Mouse (Mus musculus) neural tube, embryonic 13.5 days (tissue): ENCODE results near the gene Gjc1. TPM values are rescaled to one million over a fixed set of nuclear protein-coding genes. Genes with fewer than 3 reads are reported as not detected.

Experiments used
- ATAC-seq: fragments of 200-750 bp; cut with Nextera tagmentation; 2 replicates; pipeline ENCODE4 v1.8.0; 2017; ENCODE audit warnings: low read depth, mild to moderate bottlenecking, moderate TSS enrichment, moderate library complexity
- H3K27ac ChIP-seq: fragments of 300-500 bp; sonication (generic); replicated peaks from 2 replicates; pipeline ENCODE4 v1.5.1; 2015; ENCODE audit warnings: moderate library complexity, mild to moderate bottlenecking, inconsistent platforms
- H3K27me3 ChIP-seq: fragments of 300-500 bp; sonication (generic); 2 replicates; pipeline ENCODE4 v1.6.1; 2015; ENCODE audit warnings: mild to moderate bottlenecking, inconsistent platforms
- H3K36me3 ChIP-seq: fragments of 300-500 bp; sonication (generic); 2 replicates; pipeline ENCODE4 v1.6.1; 2015; ENCODE audit warnings: mild to moderate bottlenecking, inconsistent platforms
- H3K4me1 ChIP-seq: fragments of 300-500 bp; sonication (generic); replicated peaks from 2 replicates; pipeline ENCODE4 v1.6.1; 2015; ENCODE audit warnings: inconsistent platforms
- H3K4me2 ChIP-seq: fragments of 300-500 bp; sonication (generic); 2 replicates; pipeline ENCODE4 v1.6.1; 2015; ENCODE audit warnings: inconsistent platforms, mild to moderate bottlenecking, moderate library complexity
- H3K4me3 ChIP-seq: fragments of 300-500 bp; sonication (generic); 2 replicates; pipeline ENCODE4 v1.5.1; 2015; ENCODE audit warnings: mild to moderate bottlenecking, inconsistent platforms
- H3K9ac ChIP-seq: fragments of 300-500 bp; sonication (generic); 2 replicates; pipeline ENCODE4 v1.6.1; 2015; ENCODE audit warnings: moderate library complexity, mild to moderate bottlenecking, inconsistent platforms
- H3K9me3 ChIP-seq: fragments of 300-500 bp; sonication (generic); 2 replicates; pipeline ENCODE4 v1.6.1; 2016; ENCODE audit warnings: inconsistent platforms
- WGBS: fragments of 180-500 bp; shearing (Covaris S2); methylation state at CpG from one replicate; pipeline ENCODE4 v1.1.7; 2015; 5-methylcytosine and 5-hydroxymethylcytosine counted together
- polyA plus RNA-seq: library from polyadenylated mRNA; unstranded; fragments of >200 nt; fragmentation: Nextera tagmentation; extraction: Ambion mirVana; gene quantifications from 2 replicates; pipeline ENCODE4 v1.2.1, GENCODE M21; 2015

Gene Gjc1
- polyA plus RNA-seq, 1 experiment from 2014 or later, result 38.2 TPM

DNA sequence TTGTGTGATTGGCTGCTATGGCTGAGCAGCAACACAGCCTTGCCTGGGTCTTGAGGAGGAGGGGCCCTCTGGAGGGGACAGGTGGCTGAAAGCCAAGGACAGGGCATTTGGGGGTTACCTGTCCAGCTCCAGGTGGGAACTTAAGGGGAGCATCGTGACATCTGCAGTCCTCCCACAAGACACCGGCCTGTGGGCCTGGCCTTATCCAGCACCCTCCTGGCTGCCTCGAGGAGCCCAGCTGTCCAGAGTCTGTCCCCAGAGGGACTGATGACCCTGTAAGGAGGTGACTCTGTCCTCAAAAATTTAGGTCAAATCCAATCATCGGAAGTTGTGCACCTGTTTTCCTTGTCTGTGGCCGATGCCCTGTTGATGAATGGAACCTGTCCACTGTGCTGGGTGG is 54.1 kb downstream of the Gjc1 start:
- Histone ChIP-seq H3K36me3 (no peaks in the 10 kb centered on the region), H3K4me1 (peaks cover 39% of the 10 kb centered on the region), H3K4me2 (no peak overlapping the region), H3K4me3 (no peak overlapping the region), H3K27ac (no peak overlapping the region), H3K9me3 (no peaks in the 10 kb centered on the region), H3K27me3 (peaks cover 8% of the 10 kb centered on the region), H3K9ac (no peak overlapping the region)
- 83% methylated on average over 5 of the region's 5 CpGs for WGBS
- no peak for ATAC-seq

DNA sequence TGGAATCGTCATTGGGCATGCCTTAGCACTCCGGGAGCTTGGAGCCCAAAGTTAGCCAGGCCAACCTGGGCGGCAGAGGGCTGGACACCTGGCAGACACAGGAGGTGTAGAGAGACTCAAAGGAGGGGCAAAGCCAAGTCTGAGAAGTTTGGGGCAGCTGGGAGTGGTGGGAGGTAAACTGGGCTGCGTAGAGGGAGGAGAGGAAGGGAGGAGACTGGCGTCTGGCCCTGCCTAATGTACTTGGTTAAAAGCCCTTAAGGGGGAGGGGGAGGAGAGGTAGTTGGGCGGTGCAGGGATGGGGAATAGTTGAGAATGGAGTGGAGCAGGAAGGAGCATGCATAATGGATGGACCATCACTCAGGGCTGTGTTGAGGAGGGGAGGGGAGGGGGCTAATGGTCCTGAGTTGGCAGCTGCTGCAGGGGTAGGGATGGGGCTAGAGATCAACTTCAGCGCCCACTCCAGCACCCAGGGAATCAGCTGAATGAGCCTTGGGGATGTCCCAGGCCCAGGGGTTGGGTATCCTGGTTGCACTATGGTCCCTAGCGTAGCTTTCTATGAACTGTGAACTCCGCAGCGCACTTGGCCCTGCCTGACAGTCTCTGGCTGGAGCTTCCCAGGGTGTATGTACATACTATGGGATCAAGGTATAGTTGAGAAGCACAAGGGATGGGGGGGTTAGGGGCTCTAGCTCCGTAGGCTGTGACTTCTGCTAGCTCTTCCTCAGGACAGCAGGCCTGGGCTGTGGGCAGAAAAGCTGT is 56.3 kb downstream of the Gjc1 start:
- WGBS, result 46% methylated on average over 11 of the region's 11 CpGs
- Histone ChIP-seq H3K9me3 (no peaks in the 10 kb centered on the region), H3K9ac (no peak overlapping the region), H3K4me3 (peak overlapping the region; percentile 72; the same call in 1 of the 2 replicates), H3K27me3 (peaks cover 13% of the 10 kb centered on the region), H3K4me1 (peaks cover 33% of the 10 kb centered on the region), H3K27ac (peak overlapping the region; percentile 46; the same call in 1 of the 2 replicates), H3K4me2 (peak overlapping the region; percentile 96), H3K36me3 (no peaks in the 10 kb centered on the region)
- no peak for ATAC-seq

DNA sequence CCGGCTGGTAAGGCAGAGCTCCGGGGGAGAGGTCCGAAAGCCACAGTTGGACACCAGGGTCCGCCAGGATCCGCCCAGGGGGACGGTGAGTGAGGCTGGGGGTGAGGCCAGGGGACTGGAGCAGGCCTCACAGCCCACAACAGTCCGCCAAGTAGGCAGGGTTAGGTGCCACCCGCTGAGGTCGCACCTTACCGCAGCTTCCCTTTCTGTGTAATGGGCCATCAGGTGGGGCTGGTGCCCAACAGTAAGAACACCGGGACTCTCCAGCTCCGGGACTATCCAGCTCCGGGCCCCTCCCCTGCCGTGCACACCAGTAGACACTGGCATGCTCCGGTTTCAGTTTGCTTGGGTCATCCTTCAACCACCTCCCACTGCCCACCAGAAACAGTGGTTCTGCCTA is 57.3 kb downstream of the Gjc1 start:
- peak; percentile 30 for ATAC-seq
- Histone ChIP-seq H3K4me3 (peak overlapping the region; percentile 72), H3K27ac (peak overlapping the region; percentile 87), H3K4me2 (peak overlapping the region; percentile 96), H3K9me3 (no peaks in the 10 kb centered on the region), H3K4me1 (peaks cover 29% of the 10 kb centered on the region), H3K27me3 (peaks cover 13% of the 10 kb centered on the region), H3K9ac (peak overlapping the region; percentile 94), H3K36me3 (no peaks in the 10 kb centered on the region)
- WGBS, result 7% methylated on average over 15 of the region's 15 CpGs

DNA sequence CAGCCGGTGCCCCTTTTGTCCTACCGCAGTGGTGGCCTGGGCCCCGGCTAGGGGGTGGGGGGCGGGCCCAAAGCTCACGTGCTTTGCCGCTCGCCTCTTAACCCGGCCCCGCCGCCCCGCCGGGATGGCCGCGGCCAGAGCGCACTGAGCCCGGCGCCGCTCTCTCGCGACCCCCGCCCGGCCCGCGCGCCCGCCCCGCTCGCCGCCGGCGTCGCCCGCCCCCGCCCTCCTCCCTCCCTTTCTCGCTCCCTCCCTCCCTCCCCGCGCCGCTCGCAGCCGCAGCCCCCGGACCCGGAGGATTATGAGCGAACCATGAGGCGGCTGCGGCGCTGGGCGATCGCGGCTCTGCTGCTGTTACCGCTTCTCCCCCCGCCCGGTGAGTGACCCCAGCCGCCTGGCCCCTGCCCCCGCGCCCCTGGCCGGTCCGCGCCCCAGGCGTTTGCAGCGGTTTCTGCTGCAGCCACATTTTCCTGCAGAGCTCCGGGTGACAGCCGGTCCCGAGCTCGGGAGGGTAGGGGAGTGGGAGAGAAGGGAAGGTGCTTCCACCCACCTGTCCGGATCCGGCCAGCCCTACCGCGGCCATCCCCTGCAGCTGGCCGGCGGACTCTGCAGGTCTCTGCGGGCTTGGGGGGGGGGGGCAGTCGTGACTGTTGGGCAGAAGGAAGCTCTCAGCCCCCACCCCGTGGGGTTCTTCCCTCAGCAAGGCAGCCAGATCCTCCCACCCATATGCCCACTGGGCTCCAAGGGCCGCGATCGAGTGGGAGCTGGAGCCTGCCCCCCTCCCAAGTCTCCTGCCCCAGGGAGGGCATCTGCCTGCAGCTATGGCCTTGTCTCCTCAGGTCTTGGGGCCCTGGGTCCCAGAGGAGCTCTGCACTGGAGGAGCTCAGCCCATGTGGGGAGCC is 57.9 kb downstream of the Gjc1 start, which contains the start of gene Adam11:
Adam11 (plus strand) TSS at position 131 of the 902 bp plus-strand sequence.
- Histone ChIP-seq H3K4me3 (peak within 1 kb of the TSS; percentile 72), H3K9ac (peak within 1 kb of the TSS; percentile 94), H3K36me3 (no peaks in the 10 kb centered on the region), H3K27ac (peak within 1 kb of the TSS; percentile 87), H3K4me2 (peak within 1 kb of the TSS; percentile 96), H3K4me1 (peaks cover 26% of the 10 kb centered on the region), H3K27me3 (peaks cover 13% of the 10 kb centered on the region), H3K9me3 (no peaks in the 10 kb centered on the region)
- ATAC-seq, result peak; percentile 55; the same call in 1 of the 2 replicates
- WGBS, result under 1% methylated on average over 40 of the region's 76 CpGs

DNA sequence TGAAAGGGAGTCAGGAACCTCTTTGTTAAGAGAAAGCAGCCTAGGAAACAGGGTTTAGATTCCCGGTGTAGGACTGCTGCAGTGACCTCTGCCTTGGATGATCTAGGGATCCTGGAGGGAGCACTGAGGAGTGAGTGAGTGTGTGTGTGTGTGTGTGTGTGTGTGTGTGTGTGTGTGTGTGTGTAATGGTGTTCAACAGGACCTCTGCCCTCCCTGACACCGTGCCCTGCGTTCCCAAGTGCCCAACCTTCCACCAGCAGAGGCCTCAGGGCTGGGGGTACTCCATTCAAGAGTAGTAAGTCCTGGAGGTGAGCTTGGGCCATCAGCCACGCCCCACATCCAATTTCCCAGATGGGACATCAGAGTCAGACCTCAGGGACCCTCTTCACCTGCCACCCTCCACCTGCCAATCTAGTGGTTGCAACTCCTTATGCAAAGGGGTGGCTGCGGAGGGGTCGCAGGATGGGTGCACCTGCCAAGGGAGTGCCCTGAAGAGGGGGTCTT is 58.6 kb downstream of the Gjc1 start:
- 13% methylated on average over 6 of the region's 6 CpGs for WGBS
- Histone ChIP-seq H3K4me2 (peak overlapping the region; percentile 96), H3K4me1 (peaks cover 26% of the 10 kb centered on the region), H3K27ac (peak overlapping the region; percentile 87; the same call in 1 of the 2 replicates), H3K9ac (peak overlapping the region; percentile 94), H3K4me3 (peak overlapping the region; percentile 72), H3K27me3 (peaks cover 13% of the 10 kb centered on the region), H3K36me3 (no peaks in the 10 kb centered on the region), H3K9me3 (no peaks in the 10 kb centered on the region)
- peak; percentile 16; the same call in 1 of the 2 replicates for ATAC-seq

DNA sequence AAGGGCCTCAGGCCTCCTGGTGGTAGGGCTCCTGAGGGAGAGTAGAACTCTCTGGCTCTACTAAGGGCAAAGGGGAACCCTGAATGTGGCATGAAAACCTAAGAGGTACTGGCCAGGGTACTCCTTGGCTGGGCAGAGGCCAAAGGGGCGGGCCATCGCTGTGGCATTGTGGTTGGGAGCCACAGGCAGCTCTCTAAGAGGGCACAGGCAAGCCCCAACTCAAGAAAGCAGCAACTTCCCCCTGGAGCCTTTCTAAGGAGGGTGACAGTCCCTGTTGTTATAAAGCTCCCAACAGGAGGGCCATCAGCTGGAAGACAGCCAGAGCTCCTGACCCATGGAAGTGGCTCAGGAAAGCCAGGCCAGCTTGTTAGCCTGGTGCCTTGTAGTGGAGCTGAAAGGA is 60.5 kb downstream of the Gjc1 start:
- ATAC-seq, result no peak
- Histone ChIP-seq H3K4me1 (peaks cover 42% of the 10 kb centered on the region), H3K9ac (no peak overlapping the region), H3K4me2 (no peak overlapping the region), H3K4me3 (no peak overlapping the region), H3K36me3 (no peaks in the 10 kb centered on the region), H3K9me3 (no peaks in the 10 kb centered on the region), H3K27ac (no peak overlapping the region), H3K27me3 (peaks cover 13% of the 10 kb centered on the region)
- WGBS, result 76% methylated on average over 2 of the region's 2 CpGs

DNA sequence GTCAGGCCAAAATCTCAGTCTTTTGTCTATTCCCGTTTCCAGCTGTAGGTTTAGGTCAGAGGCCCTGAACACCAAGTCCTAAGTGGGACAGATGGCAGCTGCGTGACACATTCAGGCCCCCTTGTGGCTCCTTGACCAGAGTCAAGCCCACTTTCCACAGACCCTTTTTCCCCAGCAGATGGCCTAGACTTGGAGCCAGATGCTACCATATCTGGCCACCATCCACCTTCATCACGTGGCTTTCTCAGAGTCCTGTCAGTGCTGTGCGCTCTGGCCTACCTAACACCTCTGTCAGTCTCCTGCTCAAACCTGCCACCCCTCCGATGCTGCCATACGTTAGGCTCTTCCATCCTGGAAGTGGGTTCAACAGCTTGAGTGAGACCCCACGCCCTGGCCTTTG is 64.1 kb downstream of the Gjc1 start:
- WGBS, result 73% methylated on average over 7 of the region's 7 CpGs
- H3K36me3 ChIP-seq, result no peaks in the 10 kb centered on the region
- H3K27ac ChIP-seq, result peak overlapping the region; percentile 71
- H3K9me3 ChIP-seq, result no peaks in the 10 kb centered on the region
- ATAC-seq, result no peak
- no peak overlapping the region for H3K4me3 ChIP-seq
- H3K9ac ChIP-seq, result no peak overlapping the region
- H3K27me3 ChIP-seq, result 0 out of 2 replicates have a peak, but pooled peaks cover 5% of the 10 kb centered on the region
- peaks cover 34% of the 10 kb centered on the region for H3K4me1 ChIP-seq
- no peak overlapping the region for H3K4me2 ChIP-seq

DNA sequence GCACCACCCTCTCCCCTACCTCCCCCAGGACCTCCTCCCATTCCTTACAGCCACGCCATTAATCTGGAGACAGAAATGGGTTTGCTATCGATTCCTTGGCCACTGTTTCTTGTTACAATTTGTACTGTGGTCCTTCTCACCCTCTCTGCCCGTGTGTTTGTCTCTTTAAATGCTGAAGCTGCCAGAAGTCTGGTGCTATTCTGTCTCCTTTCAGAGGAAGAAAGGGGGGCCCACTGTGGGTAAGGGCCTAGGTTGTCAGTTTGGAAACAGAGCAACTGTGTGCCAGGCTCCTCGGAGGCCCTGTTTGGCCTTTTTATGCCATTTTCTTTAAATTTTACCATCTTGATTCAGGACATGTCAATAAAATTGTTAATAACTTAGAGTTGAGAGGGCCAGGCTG is 65.1 kb downstream of the Gjc1 start:
- Histone ChIP-seq H3K4me2 (peak overlapping the region; percentile 41), H3K27me3 (no peaks in the 10 kb centered on the region), H3K9me3 (no peaks in the 10 kb centered on the region), H3K9ac (peak overlapping the region; percentile 48), H3K4me3 (0 out of 2 replicates have a peak overlapping the region, but pooled peaks have one; percentile 3), H3K4me1 (peaks cover 34% of the 10 kb centered on the region), H3K36me3 (no peaks in the 10 kb centered on the region), H3K27ac (peak overlapping the region; percentile 71)
- WGBS, result 33% methylated on average over 4 of the region's 4 CpGs
- no peak; the same call in 1 of the 2 replicates for ATAC-seq

DNA sequence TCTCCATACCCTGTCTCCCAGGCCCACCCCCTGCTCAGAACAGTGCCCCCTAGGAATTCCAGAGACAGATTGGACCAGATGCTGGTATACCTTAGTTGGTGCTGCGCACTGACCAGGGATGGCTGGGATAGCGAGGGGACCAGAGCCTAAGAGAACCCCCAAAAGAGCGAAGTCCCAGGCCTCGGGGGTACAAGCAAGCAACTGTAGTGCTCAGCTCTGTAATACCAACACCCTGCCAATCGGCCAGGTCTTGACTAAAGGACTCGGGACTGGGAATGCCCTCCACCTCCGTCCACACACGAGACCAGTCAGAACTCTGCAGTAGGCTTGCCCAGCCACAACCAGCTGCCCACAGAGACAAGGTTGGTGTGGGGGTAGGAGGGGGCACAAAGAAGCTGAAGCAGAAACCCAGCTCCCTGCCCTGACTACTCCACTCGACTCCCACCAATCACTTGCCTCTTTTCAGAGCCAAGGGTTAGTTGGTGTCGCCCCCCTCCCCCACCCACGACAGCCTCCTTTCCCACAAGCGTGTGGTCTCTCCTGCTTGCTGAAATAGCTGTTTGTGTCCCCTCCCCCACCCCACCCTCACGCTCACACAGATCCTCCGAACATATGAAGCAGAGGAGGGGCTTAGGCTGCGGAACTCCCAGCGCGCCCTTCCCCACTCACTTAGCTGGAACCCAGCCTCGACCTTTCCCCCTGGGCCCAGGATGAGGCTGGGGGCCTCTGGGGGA is 65.7 kb downstream of the Gjc1 start:
- WGBS, result 39% methylated on average over 18 of the region's 18 CpGs
- peak overlapping the region; percentile 71 for H3K27ac ChIP-seq
- H3K4me3 ChIP-seq, result peak overlapping the region; percentile 3; the same call in 1 of the 2 replicates
- peak overlapping the region; percentile 48; the same call in 1 of the 2 replicates for H3K9ac ChIP-seq
- H3K4me2 ChIP-seq, result peak overlapping the region; percentile 41
- ATAC-seq, result peak; percentile 73
- H3K9me3 ChIP-seq, result no peaks in the 10 kb centered on the region
- peaks cover 34% of the 10 kb centered on the region for H3K4me1 ChIP-seq
- H3K27me3 ChIP-seq, result no peaks in the 10 kb centered on the region
- no peaks in the 10 kb centered on the region for H3K36me3 ChIP-seq

DNA sequence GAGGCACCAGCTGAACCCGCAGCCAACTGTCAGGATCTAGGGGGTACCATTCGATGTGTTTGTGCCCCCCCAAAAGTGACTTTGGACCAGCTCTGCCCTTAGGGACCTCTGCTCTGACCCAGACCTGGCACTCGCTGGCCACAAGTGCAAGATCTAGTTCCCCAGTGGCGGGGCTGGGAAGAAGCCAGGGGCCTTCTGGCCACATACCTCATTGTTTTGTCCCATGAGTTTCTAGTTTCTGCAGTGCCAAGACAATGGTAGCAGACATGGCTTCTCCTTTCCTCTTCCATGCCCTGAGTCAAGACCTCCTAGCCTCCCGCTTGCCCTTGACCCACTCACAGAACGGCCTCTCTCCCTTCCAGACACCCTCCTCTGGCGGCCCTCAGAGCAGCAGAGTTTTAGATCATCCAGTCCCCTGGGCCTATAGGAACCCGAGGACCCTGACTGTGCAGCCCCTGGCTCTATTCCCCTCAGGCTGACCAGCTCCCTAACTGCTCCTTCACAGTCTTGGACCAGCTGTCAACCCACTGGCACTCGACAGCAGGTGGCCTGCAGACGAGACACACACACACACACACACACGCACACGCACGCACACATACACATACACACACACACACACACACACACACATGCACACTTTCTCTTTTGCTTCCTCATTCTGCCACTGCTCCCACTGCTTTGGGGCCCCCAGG is 66.5 kb downstream of the Gjc1 start:
- H3K4me3 ChIP-seq, result no peak overlapping the region
- H3K4me2 ChIP-seq, result peak overlapping the region; percentile 41; the same call in 1 of the 2 replicates
- H3K4me1 ChIP-seq, result peaks cover 34% of the 10 kb centered on the region
- 62% methylated on average over 13 of the region's 13 CpGs for WGBS
- no peak overlapping the region for H3K9ac ChIP-seq
- H3K27ac ChIP-seq, result peak overlapping the region; percentile 71
- peak; percentile 48; the same call in 1 of the 2 replicates for ATAC-seq
- no peaks in the 10 kb centered on the region for H3K27me3 ChIP-seq
- H3K36me3 ChIP-seq, result no peaks in the 10 kb centered on the region
- no peaks in the 10 kb centered on the region for H3K9me3 ChIP-seq

DNA sequence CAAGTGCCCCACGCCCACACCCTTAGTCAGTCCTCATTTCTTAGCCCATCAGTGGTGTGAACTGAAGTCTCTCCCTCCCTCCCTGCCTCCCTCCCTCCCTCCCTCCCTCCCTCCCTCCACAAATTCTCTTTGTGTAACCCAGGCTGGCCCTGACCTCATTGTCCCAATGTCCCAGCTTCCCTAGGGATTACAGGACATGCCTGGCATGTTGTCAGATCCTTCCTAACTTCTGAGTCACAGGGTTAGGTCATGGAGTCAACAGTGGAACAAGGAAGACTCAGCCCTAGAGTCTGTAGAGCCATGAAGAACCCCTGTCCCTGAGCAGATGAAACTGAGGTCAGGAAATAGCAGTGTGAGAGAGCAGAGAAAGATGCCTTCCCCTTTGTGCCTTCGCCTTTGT is 69.8 kb downstream of the Gjc1 start:
- H3K27ac ChIP-seq, result no peak overlapping the region
- ATAC-seq, result no peak
- H3K27me3 ChIP-seq, result no peaks in the 10 kb centered on the region
- H3K4me2 ChIP-seq, result no peak overlapping the region
- no peaks in the 10 kb centered on the region for H3K36me3 ChIP-seq
- peaks cover 25% of the 10 kb centered on the region for H3K4me1 ChIP-seq
- no peaks in the 10 kb centered on the region for H3K9me3 ChIP-seq
- no peak overlapping the region for H3K4me3 ChIP-seq
- no peak overlapping the region for H3K9ac ChIP-seq
- WGBS, result 72% methylated on average over 2 of the region's 2 CpGs
